ENCODE assay signal across 10 mouse cellular contexts in genomic region chr1:182500843-182501242, GRCm38 (mm10). TPM values are rescaled to one million over a fixed set of nuclear protein-coding genes. Genes with fewer than 3 reads are reported as not detected.
DNase-seq lines count a peak whose midpoint lies in the region; ATAC-seq and TF ChIP-seq lines count a peak whose summit lies in the region.
"Had no signal": no experiment of that assay in that cellular context is flagged by ENCODE, and none has a peak within 500 bp of the region (broad histone marks: within the 10 kb centered on the region; RNA-seq: fewer than 3 reads in every experiment).

No protein-coding gene starts in this region.

- no peak for DNase-seq in heart, adult 8-10 months (ENCODE audit: low spot score)
- DNase-seq in layer of hippocampus, adult 2 months (ENCODE audit: low spot score in 2 of 2), result no peak
- DNase-seq in layer of hippocampus, postnatal 25 days (ENCODE audit: extremely low spot score in 1 of 2, low spot score in 1 of 2), result no peak
- DNase-seq in testis, postnatal 10 days (ENCODE audit: low spot score), result peak; percentile 56
- no peak for DNase-seq in testis, postnatal 14 days (ENCODE audit: low spot score)
- DNase-seq in retina, postnatal 1 day, result no peak
- DNase-seq in thymus, postnatal 25 days, result no peak
- DNase-seq: cerebellum, adult 9-10 months had no signal

- WGBS in heart, embryonic 12.5 days, result 79% methylated on average over 4 of the region's 4 CpGs

- H3K4me2 ChIP-seq in heart, embryonic 12.5 days, result no peak overlapping the region
- H3K4me2 ChIP-seq: forebrain, embryonic 12.5 days had no signal

- no peaks in the 10 kb centered on the region for H3K9me3 ChIP-seq in heart, embryonic 12.5 days (replicated peaks)
- H3K9me3 ChIP-seq: forebrain, embryonic 12.5 days had no signal

- peak overlapping the region; percentile 80; the same call in 1 of the 2 replicates for H3K27ac ChIP-seq in heart, embryonic 12.5 days (ENCODE audit: poor library complexity, severe bottlenecking)
- H3K27ac ChIP-seq in layer of hippocampus, adult 2 months, result peak overlapping the region; percentile 8; the same call in 1 of the 2 replicates
- H3K27ac ChIP-seq: forebrain, embryonic 12.5 days had no signal

- H3K27me3 ChIP-seq in heart, embryonic 12.5 days (replicated peaks), result no peaks in the 10 kb centered on the region
- H3K27me3 ChIP-seq: forebrain, embryonic 12.5 days had no signal

- no peak overlapping the region for H3K4me3 ChIP-seq in heart, embryonic 12.5 days
- H3K4me3 ChIP-seq in layer of hippocampus, adult 2 months, result no peak overlapping the region
- H3K4me3 ChIP-seq: forebrain, embryonic 12.5 days had no signal

- no peak overlapping the region for H3K9ac ChIP-seq in heart, embryonic 12.5 days
- H3K9ac ChIP-seq: forebrain, embryonic 12.5 days had no signal

- H3K36me3 ChIP-seq in heart, embryonic 12.5 days, result peaks cover 24% of the 10 kb centered on the region

- no peak for ATAC-seq in heart, embryonic 12.5 days (ENCODE audit: insufficient number of reproducible peaks, low FRiP score)

- peaks cover 93% of the 10 kb centered on the region for H3K4me1 ChIP-seq in heart, embryonic 12.5 days (replicated peaks)

- no peak for TF ChIP-seq CTCF in layer of hippocampus, adult 2 months (conservative IDR thresholded peaks at IDR 0.05)

RNA-seq across cellular contexts. Expression of gene Capn2, which starts 16.6 kb away (rescaled TPM):
- polyA plus RNA-seq in heart, embryonic 12.5 days (2016; fragmentation: Nextera tagmentation; extraction: Ambion mirVana), result 119 and 123 TPM in 2 replicates
- 10 to 100 TPM; 53.7 to 72.8 (median 63.5) TPM for total RNA-seq in heart, adult 8-10 months (2022)
- total RNA-seq in layer of hippocampus, adult 2 months (2021), result 10 to 100 TPM; 56.4 to 61.1 TPM
- total RNA-seq in layer of hippocampus, postnatal 25 days (2021), result 10 to 100 TPM; 59.4 to 62.3 TPM
